Mouse (Mus musculus): ENCODE results near the gene Gimap9.
A peak's percentile ranks its signal among the peaks of the same experiment; 100 is the strongest.

Gene Gimap9

GRCm38 (mm10) chr6:48675931-48676859 is at the start of gene Gimap9:
TSS of gene Gimap9 (plus strand) at chr6:48676129.
- no peak for DNase-seq

- no peak for DNase-seq
These were observed 49.5 kb upstream of the Gimap9 start, which contains the start of gene AI854703 for GRCm38 (mm10) chr6:48626464-48626863. TSS of gene AI854703 (plus strand) at chr6:48626764.

- peak; percentile 67 for DNase-seq
These were observed 48.9 kb upstream of the Gimap9 start for GRCm38 (mm10) chr6:48626984-48627383.

GRCm38 (mm10) chr6:48627511-48627924 is 48.4 kb upstream of the Gimap9 start:
- no peak for DNase-seq

GRCm38 (mm10) chr6:48628377-48628776 is 47.6 kb upstream of the Gimap9 start:
- DNase-seq: no peak

- DNase-seq: peak; percentile 54
These were observed 46.9 kb upstream of the Gimap9 start for GRCm38 (mm10) chr6:48628808-48629660.

- no peak for DNase-seq
These were observed 46.3 kb upstream of the Gimap9 start for GRCm38 (mm10) chr6:48629661-48630034.

- no peak for DNase-seq
These were observed 45.1 kb upstream of the Gimap9 start for GRCm38 (mm10) chr6:48630831-48631230.

GRCm38 (mm10) chr6:48635105-48635504 is 40.8 kb upstream of the Gimap9 start:
- DNase-seq: no peak

- no peak for DNase-seq
These were observed 39.4 kb upstream of the Gimap9 start for GRCm38 (mm10) chr6:48636515-48636914.

- DNase-seq: no peak
These were observed 38.0 kb upstream of the Gimap9 start for GRCm38 (mm10) chr6:48637811-48638500.

GRCm38 (mm10) chr6:48638553-48638952 is 37.4 kb upstream of the Gimap9 start:
- no peak for DNase-seq

GRCm38 (mm10) chr6:48641391-48641790 is 34.5 kb upstream of the Gimap9 start:
- DNase-seq: no peak

- DNase-seq: no peak
These were observed 33.1 kb upstream of the Gimap9 start for GRCm38 (mm10) chr6:48642764-48643292.

GRCm38 (mm10) chr6:48645660-48646308 is 30.1 kb upstream of the Gimap9 start:
- peak; percentile 76 for DNase-seq

- no peak for DNase-seq
These were observed 29.6 kb upstream of the Gimap9 start for GRCm38 (mm10) chr6:48646309-48646690.

GRCm38 (mm10) chr6:48646995-48647394 is 28.9 kb upstream of the Gimap9 start, which contains the start of gene Gimap8:
TSS of gene Gimap8 (plus strand) at chr6:48647234.
- no peak for DNase-seq

GRCm38 (mm10) chr6:48647611-48648010 is 28.3 kb upstream of the Gimap9 start:
- DNase-seq: no peak

- no peak for DNase-seq
These were observed 27.1 kb upstream of the Gimap9 start for GRCm38 (mm10) chr6:48648779-48649178.

- DNase-seq: no peak
These were observed 25.9 kb upstream of the Gimap9 start for GRCm38 (mm10) chr6:48650041-48650440.

GRCm38 (mm10) chr6:48658721-48659120 is 17.2 kb upstream of the Gimap9 start:
- no peak for DNase-seq

- DNase-seq: no peak
These were observed 11.2 kb upstream of the Gimap9 start for GRCm38 (mm10) chr6:48664750-48665149.
